Mouse (Mus musculus): ENCODE measurements around the gene Rnf225.

DNA sequence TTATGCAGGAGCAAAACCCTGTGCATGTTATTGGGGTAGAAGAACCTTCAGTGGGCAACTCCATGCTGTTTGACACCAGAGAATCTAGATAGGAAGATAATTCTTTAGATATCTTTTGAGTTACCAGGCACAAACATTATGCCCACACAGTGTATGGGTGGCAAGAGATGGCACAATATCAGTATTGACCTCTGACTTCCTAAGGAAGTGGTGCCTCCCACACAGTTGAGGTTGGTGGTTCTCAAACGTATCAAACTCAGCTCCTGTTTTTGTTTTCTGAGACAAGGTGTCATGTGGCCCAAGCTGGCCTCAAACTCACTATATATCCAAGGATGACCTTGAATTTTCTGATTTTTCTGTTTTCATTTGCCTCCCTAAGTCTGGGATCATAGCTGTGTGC, 35.9 kb upstream of the Rnf225 start:
- TF ChIP-seq EP300 (optimal IDR thresholded peaks at IDR 0.05), result no peak
- no peak for TF ChIP-seq CTCF (IDR thresholded peaks at IDR 0.05; ENCODE audit: low read depth)

All from stomach, postnatal 0 days (tissue).